Mouse (Mus musculus) embryonic facial prominence, embryonic 15.5 days (tissue): ENCODE results near the gene Kcnh1. TPM values are rescaled to one million over a fixed set of nuclear protein-coding genes. Genes with fewer than 3 reads are reported as not detected.

ENCODE experiments used
- ATAC-seq: fragments of 200-750 bp; cut with Nextera tagmentation; 2 replicates; pipeline ENCODE4 v1.8.0; 2017; ENCODE audit warnings: low read depth, moderate TSS enrichment; ENCODE audit not compliant: insufficient number of reproducible peaks, low FRiP score, low TSS enrichment
- H3K27ac ChIP-seq: fragments of 300-500 bp; sonication (generic); replicated peaks from 2 replicates; pipeline ENCODE4 v1.5.1; 2015; ENCODE audit warnings: mild to moderate bottlenecking, inconsistent platforms
- H3K27me3 ChIP-seq: fragments of 300-500 bp; sonication (generic); 2 replicates; pipeline ENCODE4 v1.6.1; 2015; ENCODE audit warnings: inconsistent platforms
- H3K36me3 ChIP-seq: fragments of 300-500 bp; sonication (generic); 2 replicates; pipeline ENCODE4 v1.6.1; 2015; ENCODE audit warnings: mild to moderate bottlenecking, inconsistent platforms
- H3K4me1 ChIP-seq: fragments of 300-500 bp; sonication (generic); 2 replicates; pipeline ENCODE4 v1.6.1; 2015; ENCODE audit warnings: inconsistent platforms
- H3K4me2 ChIP-seq: fragments of 300-500 bp; sonication (generic); replicated peaks from 2 replicates; pipeline ENCODE4 v1.6.1; 2015; ENCODE audit warnings: mild to moderate bottlenecking, inconsistent platforms
- H3K4me3 ChIP-seq: fragments of 300-500 bp; sonication (generic); replicated peaks from 2 replicates; pipeline ENCODE4 v1.5.1; 2015; ENCODE audit warnings: mild to moderate bottlenecking, inconsistent platforms
- H3K9ac ChIP-seq: fragments of 300-500 bp; sonication (generic); 2 replicates; pipeline ENCODE4 v1.6.1; 2015; ENCODE audit warnings: inconsistent platforms
- H3K9me3 ChIP-seq: fragments of 300-500 bp; sonication (generic); replicated peaks from 2 replicates; pipeline ENCODE4 v1.6.1; 2016; ENCODE audit warnings: inconsistent platforms
- WGBS: fragments of 180-500 bp; shearing (Covaris S2); methylation state at CpG from one replicate; pipeline ENCODE4 v1.1.7; 2015; 5-methylcytosine and 5-hydroxymethylcytosine counted together
- polyA plus RNA-seq: library from polyadenylated mRNA; unstranded; fragments of >200 nt; fragmentation: Nextera tagmentation; extraction: Ambion mirVana; gene quantifications from 2 replicates; pipeline ENCODE4 v1.2.1, GENCODE M21; 2015

The Kcnh1 gene
- polyA plus RNA-seq, 1 experiment from 2014 or later = 1.7 TPM

GRCm38 (mm10) chr1:192300417-192300816 is 109.8 kb downstream of the Kcnh1 start:
- no peak overlapping the region for H3K27ac ChIP-seq
- H3K4me1 ChIP-seq = no peaks in the 10 kb centered on the region
- no peak overlapping the region for H3K4me3 ChIP-seq
- H3K4me2 ChIP-seq = no peak overlapping the region
- no peaks in the 10 kb centered on the region for H3K9me3 ChIP-seq
- no peaks in the 10 kb centered on the region for H3K36me3 ChIP-seq
- 73% methylated on average over 7 of the region's 7 CpGs for WGBS
- no peak overlapping the region for H3K9ac ChIP-seq
- peaks cover 4% of the 10 kb centered on the region; the same call in 1 of the 2 replicates for H3K27me3 ChIP-seq
- no peak for ATAC-seq

- H3K9me3 ChIP-seq = no peaks in the 10 kb centered on the region
- no peak for ATAC-seq
- 68% methylated on average over 2 of the region's 2 CpGs for WGBS
These were observed 113.0 kb downstream of the Kcnh1 start for GRCm38 (mm10) chr1:192303615-192304014.

GRCm38 (mm10) chr1:192305155-192305554 is 114.6 kb downstream of the Kcnh1 start:
- H3K27me3 ChIP-seq = peaks cover 4% of the 10 kb centered on the region; the same call in 1 of the 2 replicates
- no peaks in the 10 kb centered on the region for H3K36me3 ChIP-seq
- no peak overlapping the region for H3K9ac ChIP-seq
- H3K9me3 ChIP-seq = no peaks in the 10 kb centered on the region
- no peak overlapping the region for H3K4me2 ChIP-seq
- no peak overlapping the region for H3K27ac ChIP-seq
- H3K4me3 ChIP-seq = no peak overlapping the region
- no peaks in the 10 kb centered on the region for H3K4me1 ChIP-seq
- ATAC-seq = no peak
- WGBS = 88% methylated on average over 1 of the region's 1 CpGs

More at GRCm38 (mm10) chr1:192303615-192304014, 113.0 kb downstream of the Kcnh1 start:
- Histone ChIP-seq H3K36me3 (no peaks in the 10 kb centered on the region), H3K27me3 (peaks cover 4% of the 10 kb centered on the region; the same call in 1 of the 2 replicates), H3K4me2 (no peak overlapping the region), H3K27ac (no peak overlapping the region), H3K4me1 (no peaks in the 10 kb centered on the region), H3K4me3 (no peak overlapping the region), H3K9ac (no peak overlapping the region)

GRCm38 (mm10) chr1:192307055-192307454 is 116.5 kb downstream of the Kcnh1 start:
- Histone ChIP-seq H3K27me3 (peaks cover 2% of the 10 kb centered on the region; the same call in 1 of the 2 replicates), H3K9ac (no peak overlapping the region), H3K27ac (no peak overlapping the region), H3K9me3 (no peaks in the 10 kb centered on the region), H3K4me1 (no peaks in the 10 kb centered on the region), H3K4me2 (no peak overlapping the region), H3K4me3 (no peak overlapping the region), H3K36me3 (no peaks in the 10 kb centered on the region)
- ATAC-seq = no peak

- no peak overlapping the region for H3K4me3 ChIP-seq
- ATAC-seq = no peak
- H3K4me2 ChIP-seq = no peak overlapping the region
- no peak overlapping the region for H3K27ac ChIP-seq
- H3K9me3 ChIP-seq = no peaks in the 10 kb centered on the region
- H3K36me3 ChIP-seq = no peaks in the 10 kb centered on the region
- H3K27me3 ChIP-seq = no peaks in the 10 kb centered on the region
- no peaks in the 10 kb centered on the region for H3K4me1 ChIP-seq
- H3K9ac ChIP-seq = no peak overlapping the region
These were observed 120.7 kb downstream of the Kcnh1 start for GRCm38 (mm10) chr1:192311298-192311697.

GRCm38 (mm10) chr1:192311851-192312438 is 121.4 kb downstream of the Kcnh1 start:
- Histone ChIP-seq H3K27ac (no peak overlapping the region), H3K4me1 (no peaks in the 10 kb centered on the region), H3K36me3 (no peaks in the 10 kb centered on the region), H3K4me2 (no peak overlapping the region), H3K4me3 (no peak overlapping the region), H3K9ac (no peak overlapping the region), H3K27me3 (no peaks in the 10 kb centered on the region), H3K9me3 (no peaks in the 10 kb centered on the region)
- 70% methylated on average over 6 of the region's 6 CpGs for WGBS
- ATAC-seq = no peak

GRCm38 (mm10) chr1:192312446-192312845 is 121.9 kb downstream of the Kcnh1 start:
- Histone ChIP-seq H3K4me1 (no peaks in the 10 kb centered on the region), H3K27me3 (no peaks in the 10 kb centered on the region), H3K4me3 (no peak overlapping the region), H3K4me2 (no peak overlapping the region), H3K9me3 (no peaks in the 10 kb centered on the region), H3K27ac (no peak overlapping the region), H3K9ac (no peak overlapping the region), H3K36me3 (no peaks in the 10 kb centered on the region)
- WGBS = 39% methylated on average over 4 of the region's 4 CpGs
- ATAC-seq = no peak

GRCm38 (mm10) chr1:192312998-192313397 is 122.4 kb downstream of the Kcnh1 start:
- H3K27ac ChIP-seq = no peak overlapping the region
- H3K27me3 ChIP-seq = no peaks in the 10 kb centered on the region
- H3K4me2 ChIP-seq = no peak overlapping the region
- 71% methylated on average over 4 of the region's 4 CpGs for WGBS
- no peak for ATAC-seq
- H3K4me3 ChIP-seq = no peak overlapping the region
- no peaks in the 10 kb centered on the region for H3K36me3 ChIP-seq
- H3K9ac ChIP-seq = no peak overlapping the region
- H3K4me1 ChIP-seq = no peaks in the 10 kb centered on the region
- H3K9me3 ChIP-seq = no peaks in the 10 kb centered on the region

GRCm38 (mm10) chr1:192313571-192313972 is 123.0 kb downstream of the Kcnh1 start:
- ATAC-seq = no peak
- Histone ChIP-seq H3K4me3 (no peak overlapping the region), H3K27ac (no peak overlapping the region)

GRCm38 (mm10) chr1:192314044-192314443 is 123.5 kb downstream of the Kcnh1 start:
- Histone ChIP-seq H3K27me3 (no peaks in the 10 kb centered on the region), H3K9me3 (no peaks in the 10 kb centered on the region), H3K9ac (no peak overlapping the region), H3K4me1 (no peaks in the 10 kb centered on the region), H3K27ac (no peak overlapping the region), H3K4me3 (no peak overlapping the region), H3K36me3 (no peaks in the 10 kb centered on the region), H3K4me2 (no peak overlapping the region)
- WGBS = 66% methylated on average over 3 of the region's 3 CpGs
- ATAC-seq = no peak

More at GRCm38 (mm10) chr1:192313571-192313972, 123.0 kb downstream of the Kcnh1 start:
- Histone ChIP-seq H3K9ac (no peak overlapping the region), H3K9me3 (no peaks in the 10 kb centered on the region), H3K4me1 (no peaks in the 10 kb centered on the region), H3K27me3 (no peaks in the 10 kb centered on the region), H3K4me2 (no peak overlapping the region), H3K36me3 (no peaks in the 10 kb centered on the region)
- 69% methylated on average over 7 of the region's 7 CpGs for WGBS

GRCm38 (mm10) chr1:192315392-192316070 is 125.0 kb downstream of the Kcnh1 start:
- no peaks in the 10 kb centered on the region for H3K9me3 ChIP-seq
- H3K4me1 ChIP-seq = no peaks in the 10 kb centered on the region
- H3K9ac ChIP-seq = no peak overlapping the region
- no peak for ATAC-seq
- no peak overlapping the region for H3K27ac ChIP-seq
- 65% methylated on average over 1 of the region's 1 CpGs for WGBS
- H3K27me3 ChIP-seq = no peaks in the 10 kb centered on the region
- no peak overlapping the region for H3K4me2 ChIP-seq
- no peak overlapping the region for H3K4me3 ChIP-seq
- no peaks in the 10 kb centered on the region for H3K36me3 ChIP-seq

- H3K9me3 ChIP-seq = no peaks in the 10 kb centered on the region
- H3K4me3 ChIP-seq = no peak overlapping the region
- no peak for ATAC-seq
- no peaks in the 10 kb centered on the region for H3K36me3 ChIP-seq
- no peaks in the 10 kb centered on the region for H3K4me1 ChIP-seq
- H3K9ac ChIP-seq = no peak overlapping the region
- H3K4me2 ChIP-seq = no peak overlapping the region
- no peaks in the 10 kb centered on the region for H3K27me3 ChIP-seq
- WGBS = 58% methylated on average over 3 of the region's 3 CpGs
- no peak overlapping the region for H3K27ac ChIP-seq
These were observed 133.6 kb downstream of the Kcnh1 start for GRCm38 (mm10) chr1:192324223-192324622.
